8 mouse cellular contexts compared by ENCODE assay signal in genomic region chr17:79020208-79020983, GRCm38 (mm10). TPM values are rescaled to one million over a fixed set of nuclear protein-coding genes. Genes with fewer than 3 reads are reported as not detected.
A peak's percentile ranks its signal among the peaks of the same experiment; 100 is the strongest.
DNase-seq lines count a peak whose midpoint lies in the region; ATAC-seq and TF ChIP-seq lines count a peak whose summit lies in the region.

Prkd3 (minus strand) TSS chr17:79020816.

- H3K4me2 ChIP-seq in forebrain, embryonic 15.5 days (replicated peaks) = peak within 1 kb of the TSS; percentile 61
- peak within 1 kb of the TSS; percentile 84 for H3K4me2 ChIP-seq in liver, embryonic 16.5 days (ENCODE audit: low read depth, low read length)
- peak within 1 kb of the TSS; percentile 64 for H3K4me2 ChIP-seq in neural tube, embryonic 11.5 days (ENCODE audit: low read depth)

- no peaks in the 10 kb centered on the region for H3K36me3 ChIP-seq in forebrain, embryonic 15.5 days
- no peaks in the 10 kb centered on the region for H3K36me3 ChIP-seq in liver, embryonic 16.5 days (ENCODE audit: control insufficient read depth, insufficient read depth)
- H3K36me3 ChIP-seq in neural tube, embryonic 11.5 days (ENCODE audit: control insufficient read depth, insufficient read depth, low read length) = no peaks in the 10 kb centered on the region
- H3K36me3 ChIP-seq in testis, adult 2 months (ENCODE audit: control insufficient read depth, insufficient read depth, low read length) = no peaks in the 10 kb centered on the region

- no peaks in the 10 kb centered on the region; the same call in 1 of the 2 replicates for H3K27me3 ChIP-seq in forebrain, embryonic 15.5 days
- H3K27me3 ChIP-seq in liver, embryonic 16.5 days (ENCODE audit: control insufficient read depth, insufficient read depth, low read depth, low read length) = peaks cover 9% of the 10 kb centered on the region; the same call in 1 of the 2 replicates
- no peaks in the 10 kb centered on the region for H3K27me3 ChIP-seq in neural tube, embryonic 11.5 days (ENCODE audit: control insufficient read depth, insufficient read depth, low read length)
- no peaks in the 10 kb centered on the region for H3K27me3 ChIP-seq in testis, adult 2 months (ENCODE audit: control insufficient read depth, insufficient read depth, low read length)

- H3K9ac ChIP-seq in forebrain, embryonic 15.5 days (replicated peaks) = peak within 1 kb of the TSS; percentile 63
- H3K9ac ChIP-seq in liver, embryonic 16.5 days (ENCODE audit: low read depth, low read length) = peak within 1 kb of the TSS; percentile 79
- H3K9ac ChIP-seq in neural tube, embryonic 11.5 days (ENCODE audit: low read length) = peak within 1 kb of the TSS; percentile 82

- H3K27ac ChIP-seq in forebrain, embryonic 15.5 days (replicated peaks) = peak within 1 kb of the TSS; percentile 79
- peak within 1 kb of the TSS; percentile 70 for H3K27ac ChIP-seq in liver, embryonic 16.5 days (ENCODE audit: low read length)
- peak within 1 kb of the TSS; percentile 93 for H3K27ac ChIP-seq in neural tube, embryonic 11.5 days (ENCODE audit: low read depth, low read length)
- H3K27ac ChIP-seq in testis, adult 2 months (ENCODE audit: control insufficient read depth, insufficient read depth, low read depth, low read length) = peak within 1 kb of the TSS; percentile 59

- no peaks in the 10 kb centered on the region for H3K9me3 ChIP-seq in forebrain, embryonic 15.5 days
- H3K9me3 ChIP-seq in liver, embryonic 16.5 days (replicated peaks; ENCODE audit: control insufficient read depth, low read length) = no peaks in the 10 kb centered on the region
- no peaks in the 10 kb centered on the region for H3K9me3 ChIP-seq in neural tube, embryonic 11.5 days (ENCODE audit: control insufficient read depth, low read length)

- 0 out of 2 replicates have a peak, but pooled peaks have one; percentile 27 for TF ChIP-seq POLR2A in testis, adult 2 months (IDR thresholded peaks at IDR 0.05; ENCODE audit: control insufficient read depth, low read depth, low read length)

- under 1% methylated on average over 75 of the region's 113 CpGs for WGBS in forebrain, embryonic 15.5 days
- under 1% methylated on average over 89 of the region's 113 CpGs for WGBS in liver, embryonic 16.5 days (ENCODE audit: insufficient replicate concordance)
- WGBS in neural tube, embryonic 11.5 days = under 1% methylated on average over 58 of the region's 113 CpGs

- peak; percentile 48 for DNase-seq in brain, adult 2 months (ENCODE audit: low read depth, low spot score)
- peak; percentile 77 for DNase-seq in heart, postnatal 10 days
- peak; percentile 54 to 80 for DNase-seq in kidney, postnatal 36 days
- peak; percentile 84 for DNase-seq in neural tube, embryonic 11.5 days (ENCODE audit: low spot score)

- TF ChIP-seq CTCF in testis, adult 2 months (IDR thresholded peaks at IDR 0.05; ENCODE audit: control insufficient read depth, insufficient read depth, insufficient replicate concordance, low read depth, low read length) = no peak

- intact Hi-C loops in heart, postnatal 10 days (cut with DNase I) = loop anchor here (2.0 kb wide), 1 partner anchor 26 kb away; no protein-coding TSS in a partner anchor

- ATAC-seq in CD4-positive, CD25-positive, alpha-beta regulatory T cell, adult 4 months = peak; percentile 58
- ATAC-seq in forebrain, embryonic 15.5 days (replicated peaks) = peak; percentile 95
- peak; percentile 87 for ATAC-seq in liver, embryonic 16.5 days (ENCODE audit: low read depth)
- peak; percentile 90 for ATAC-seq in neural tube, embryonic 11.5 days (ENCODE audit: insufficient read depth, low FRiP score, low TSS enrichment)

- H3K4me1 ChIP-seq in forebrain, embryonic 15.5 days = peaks cover 34% of the 10 kb centered on the region
- peaks cover 28% of the 10 kb centered on the region for H3K4me1 ChIP-seq in liver, embryonic 16.5 days (ENCODE audit: control insufficient read depth, low read depth, low read length)
- H3K4me1 ChIP-seq in neural tube, embryonic 11.5 days (ENCODE audit: control insufficient read depth, insufficient read depth, low read length) = peaks cover 12% of the 10 kb centered on the region; the same call in 1 of the 2 replicates
- peaks cover 3% of the 10 kb centered on the region; the same call in 1 of the 2 replicates for H3K4me1 ChIP-seq in testis, adult 2 months (ENCODE audit: control insufficient read depth, insufficient read depth, low read length)

- H3K4me3 ChIP-seq in forebrain, embryonic 15.5 days = peak within 1 kb of the TSS; percentile 74
- H3K4me3 ChIP-seq in liver, embryonic 16.5 days (ENCODE audit: low read depth, low read length) = peak within 1 kb of the TSS; percentile 75
- H3K4me3 ChIP-seq in neural tube, embryonic 11.5 days (ENCODE audit: low read depth, low read length) = peak within 1 kb of the TSS; percentile 70
- peak within 1 kb of the TSS; percentile 83 for H3K4me3 ChIP-seq in testis, adult 2 months (ENCODE audit: control insufficient read depth, low read depth, low read length)

RNA-seq across cellular contexts. Expression of gene Prkd3, which starts in this region (rescaled TPM):
- 10 to 100 TPM in 1 of 2 experiments, 1 to 10 TPM in 1; 8.1 to 11.4 TPM for polyA plus RNA-seq in CD4-positive, CD25-positive, alpha-beta regulatory T cell, adult 4 months (2017; shearing (Covaris generic))
- 29.2 and 30.1 TPM in 2 replicates for polyA plus RNA-seq in forebrain, embryonic 15.5 days (2015; fragmentation: Nextera tagmentation; extraction: Ambion mirVana)
- total RNA-seq in heart, postnatal 10 days (2021) = 10 to 100 TPM; 29.4 to 30.0 TPM
- 9.5 and 10.6 TPM in 2 replicates for polyA plus RNA-seq in liver, embryonic 16.5 days (2015; fragmentation: Nextera tagmentation; extraction: Ambion mirVana)
- 45.7 and 46.8 TPM in 2 replicates for polyA plus RNA-seq in neural tube, embryonic 11.5 days (2014; fragmentation: Nextera tagmentation; extraction: Ambion mirVana)
- 3.2 and 4.2 TPM in 2 replicates for polyA plus RNA-seq in testis, adult 2 months (2012; rRNA removed)

Comparison
In these comparisons a context has a peak if more than half of its experiments do, and no peak if none do; other contexts are left out.
1. Peak in every context shown above with its lines: DNase-seq, ATAC-seq, H3K4me3 ChIP-seq and H3K27ac ChIP-seq.